Mouse (Mus musculus) intestine, postnatal 0 days (tissue): ENCODE results near the gene Olfr713. TPM values are rescaled to one million over a fixed set of nuclear protein-coding genes. Genes with fewer than 3 reads are reported as not detected.

Experiments used
- ATAC-seq: fragments of 200-750 bp; cut with Nextera tagmentation; 2 replicates; pipeline ENCODE4 v1.8.0; 2017; ENCODE audit warnings: mild to moderate bottlenecking, moderate TSS enrichment, moderate library complexity
- H3K27ac ChIP-seq: fragments of 300-500 bp; sonication (generic); 2 replicates; pipeline ENCODE4 v1.5.1; 2014; ENCODE audit warnings: mild to moderate bottlenecking, low read depth, low read length, moderate library complexity
- H3K27me3 ChIP-seq: fragments of 300-500 bp; sonication (generic); replicated peaks from 2 replicates; pipeline ENCODE4 v1.6.1; 2014; ENCODE audit warnings: low read length, mixed read lengths; ENCODE audit not compliant: control insufficient read depth, insufficient read depth
- H3K36me3 ChIP-seq: fragments of 300-500 bp; sonication (generic); 2 replicates; pipeline ENCODE4 v1.6.1; 2014; ENCODE audit warnings: mild to moderate bottlenecking, moderate library complexity; ENCODE audit not compliant: control insufficient read depth, insufficient read depth
- H3K4me1 ChIP-seq: fragments of 300-500 bp; sonication (generic); replicated peaks from 2 replicates; pipeline ENCODE4 v1.6.1; 2014; ENCODE audit warnings: antibody characterized with exemption, low read length, mixed read lengths; ENCODE audit not compliant: control insufficient read depth, insufficient read depth
- H3K4me2 ChIP-seq: fragments of 300-500 bp; sonication (generic); replicated peaks from 2 replicates; pipeline ENCODE4 v1.6.1; 2014; ENCODE audit warnings: low read depth, mild to moderate bottlenecking, moderate library complexity
- H3K4me3 ChIP-seq: fragments of 300-500 bp; sonication (generic); 2 replicates; pipeline ENCODE4 v1.5.1; 2014; ENCODE audit warnings: low read depth, low read length
- H3K9ac ChIP-seq: fragments of 300-500 bp; sonication (generic); 2 replicates; pipeline ENCODE4 v1.6.1; 2014; ENCODE audit warnings: mild to moderate bottlenecking, low read depth, low read length
- H3K9me3 ChIP-seq: fragments of 300-500 bp; sonication (generic); 2 replicates; pipeline ENCODE4 v1.6.1; 2016; ENCODE audit warnings: mixed run types; ENCODE audit not compliant: control insufficient read depth
- CTCF ChIP-seq: sonication (generic); IDR thresholded peaks from 2 replicates; pipeline ENCODE4 v1.5.1; 2016; ENCODE audit warnings: low read depth, mild to moderate bottlenecking, control low read depth, antibody characterized with exemption, moderate library complexity
- WGBS: fragments of 180-500 bp; shearing (Covaris S2); extraction: QIAGEN DNeasy Blood & Tissue Kit; methylation state at CpG from one replicate; pipeline ENCODE4 v1.1.7; 2014; 5-methylcytosine and 5-hydroxymethylcytosine counted together
- polyA plus RNA-seq: library from polyadenylated mRNA; unstranded; fragments of >200 nt; fragmentation: Nextera tagmentation; extraction: Ambion mirVana; gene quantifications from 2 replicates; pipeline ENCODE4 v1.2.1, GENCODE M21; 2015

The Olfr713 gene
- polyA plus RNA-seq, 1 experiment from 2014 or later: not detected

DNA sequence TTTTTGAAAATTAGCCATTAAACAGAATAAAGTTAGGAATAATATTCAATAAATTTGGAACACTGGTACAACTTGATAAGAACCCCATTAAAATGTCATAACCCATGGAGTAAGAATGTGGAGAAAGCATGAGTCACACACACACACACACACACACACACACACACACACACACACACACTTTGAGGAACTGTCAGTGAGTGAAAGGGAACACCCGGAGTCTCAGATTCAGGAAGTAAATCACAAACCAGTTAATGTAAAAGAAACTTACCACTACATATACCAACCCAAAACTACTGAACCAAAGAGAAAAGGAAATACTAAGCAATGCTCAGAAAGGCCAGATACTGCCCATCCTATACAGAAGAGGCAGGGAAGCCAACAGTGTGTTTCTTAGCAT, 13.4 kb downstream of the Olfr713 start:
- 70% methylated on average over 1 of the region's 1 CpGs for WGBS
- Histone ChIP-seq H3K27ac (no peak overlapping the region), H3K9me3 (no peaks in the 10 kb centered on the region), H3K4me3 (no peak overlapping the region), H3K4me2 (no peak overlapping the region), H3K27me3 (no peaks in the 10 kb centered on the region), H3K9ac (no peak overlapping the region), H3K4me1 (no peaks in the 10 kb centered on the region), H3K36me3 (no peaks in the 10 kb centered on the region)
- ATAC-seq: no peak
- no peak for TF ChIP-seq CTCF

DNA sequence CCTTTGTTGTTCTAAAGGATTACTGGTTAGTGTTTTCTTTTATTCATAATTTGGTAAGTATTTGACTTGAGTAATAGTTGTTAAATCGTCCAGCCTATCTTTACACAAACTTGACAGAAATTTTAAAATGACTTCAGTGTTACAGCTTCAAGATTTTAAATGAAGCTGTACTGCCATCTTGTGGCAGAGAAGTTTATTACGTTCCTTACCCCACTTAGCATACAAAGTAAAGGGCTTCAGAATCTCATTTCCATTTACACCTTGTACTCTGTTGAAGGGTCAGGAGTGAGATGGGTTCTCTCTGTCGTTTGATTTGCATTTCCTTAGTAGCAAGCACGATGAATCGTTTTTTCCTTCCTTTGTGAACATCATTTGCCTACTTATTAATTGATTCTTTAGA, 14.9 kb downstream of the Olfr713 start:
- Histone ChIP-seq H3K9ac (no peak overlapping the region), H3K9me3 (no peaks in the 10 kb centered on the region), H3K36me3 (no peaks in the 10 kb centered on the region), H3K4me3 (no peak overlapping the region), H3K4me2 (no peak overlapping the region), H3K27ac (no peak overlapping the region), H3K27me3 (no peaks in the 10 kb centered on the region), H3K4me1 (no peaks in the 10 kb centered on the region)
- TF ChIP-seq CTCF: peak; percentile 74
- ATAC-seq: no peak
- WGBS: 2% methylated on average over 5 of the region's 5 CpGs

DNA sequence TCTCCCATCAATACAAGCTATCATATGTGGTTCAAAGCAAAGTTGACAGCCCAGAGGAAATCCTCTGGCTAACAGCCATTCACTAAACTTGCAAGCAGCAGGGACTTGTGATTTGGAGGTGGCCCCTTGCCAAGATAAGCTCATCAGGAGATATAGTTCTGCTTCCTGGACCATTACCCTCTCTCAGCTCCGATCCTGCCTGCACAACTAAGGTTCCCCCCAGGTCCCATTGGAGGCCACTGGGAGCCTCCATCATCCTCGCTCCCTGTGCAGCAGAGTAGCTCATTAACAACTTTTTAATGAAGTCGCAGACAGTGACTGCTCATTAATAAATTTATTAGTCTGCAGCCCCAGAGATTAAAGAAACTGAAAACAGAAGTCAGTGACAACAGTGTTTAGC, 16.6 kb downstream of the Olfr713 start:
- ATAC-seq: no peak
- WGBS: 43% methylated on average over 3 of the region's 3 CpGs
- no peak overlapping the region for H3K4me3 ChIP-seq
- H3K4me1 ChIP-seq: no peaks in the 10 kb centered on the region
- no peak overlapping the region for H3K4me2 ChIP-seq
- no peak overlapping the region for H3K27ac ChIP-seq
- H3K36me3 ChIP-seq: no peaks in the 10 kb centered on the region
- H3K9me3 ChIP-seq: no peaks in the 10 kb centered on the region
- H3K9ac ChIP-seq: no peak overlapping the region
- TF ChIP-seq CTCF: no peak
- no peaks in the 10 kb centered on the region for H3K27me3 ChIP-seq

DNA sequence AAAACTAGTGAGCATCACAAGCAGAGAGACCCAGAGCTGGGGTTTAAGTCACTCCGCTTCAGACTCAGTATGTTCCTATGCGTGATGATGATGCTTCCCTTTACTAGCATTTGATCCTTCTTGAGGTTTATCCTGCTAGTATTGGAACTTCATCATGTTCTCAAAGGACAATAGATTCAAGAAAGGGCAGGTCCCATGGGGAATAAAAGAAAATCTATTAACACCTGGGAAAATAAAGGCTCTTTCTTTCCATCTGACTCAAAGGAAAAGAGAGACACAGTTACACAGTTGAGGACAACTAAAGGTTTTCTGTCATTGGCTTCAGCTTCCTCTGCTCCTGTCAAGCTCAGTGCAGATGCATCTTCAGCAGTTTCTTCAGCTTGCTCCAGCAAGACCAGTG, 39.7 kb downstream of the Olfr713 start, which contains the start of gene Olfr714:
Olfr714 (plus strand) TSS at position 301 of the 400 bp plus-strand sequence.
- H3K9ac ChIP-seq: no peak within 1 kb of the TSS
- H3K9me3 ChIP-seq: no peaks in the 10 kb centered on the region
- no peak within 1 kb of the TSS for H3K4me2 ChIP-seq
- WGBS: 89% methylated on average over 2 of the region's 2 CpGs
- no peaks in the 10 kb centered on the region for H3K36me3 ChIP-seq
- no peak within 1 kb of the TSS for H3K4me3 ChIP-seq
- no peak for TF ChIP-seq CTCF
- H3K4me1 ChIP-seq: no peaks in the 10 kb centered on the region
- H3K27ac ChIP-seq: no peak within 1 kb of the TSS
- no peak for ATAC-seq
- no peaks in the 10 kb centered on the region for H3K27me3 ChIP-seq

Other genes with a start within 250 kb of the Olfr713 start
- not detected in 2 replicates for gene Olfr699, start 238.0 kb upstream of the Olfr713 start, polyA plus RNA-seq
- gene Olfr700, start 222.3 kb upstream of the Olfr713 start, polyA plus RNA-seq: not detected in 2 replicates
- gene Olfr701, start 217.0 kb upstream of the Olfr713 start, polyA plus RNA-seq: not detected in 2 replicates
- gene Olfr702, start 197.3 kb upstream of the Olfr713 start, polyA plus RNA-seq: not detected in 2 replicates
- not detected in 2 replicates for gene Olfr703, start 187.8 kb upstream of the Olfr713 start, polyA plus RNA-seq
- gene Olfr704, start 168.0 kb upstream of the Olfr713 start, polyA plus RNA-seq: not detected in 2 replicates
- not detected in 2 replicates for gene Olfr705, start 154.3 kb upstream of the Olfr713 start, polyA plus RNA-seq
- not detected in 2 replicates for gene Olfr706, start 143.0 kb upstream of the Olfr713 start, polyA plus RNA-seq
- gene Olfr707, start 129.9 kb upstream of the Olfr713 start, polyA plus RNA-seq: not detected in 2 replicates
- gene Olfr1532-ps1, start 123.2 kb upstream of the Olfr713 start, polyA plus RNA-seq: not detected in 2 replicates
- gene Olfr709-ps1, start 99.0 kb upstream of the Olfr713 start, polyA plus RNA-seq: not detected in 2 replicates
- gene Olfr710, start 82.9 kb upstream of the Olfr713 start, polyA plus RNA-seq: not detected in 2 replicates
- not detected in 2 replicates for gene Olfr6, start 67.2 kb upstream of the Olfr713 start, polyA plus RNA-seq
- not detected in 2 replicates for gene Olfr711, start 55.7 kb upstream of the Olfr713 start, polyA plus RNA-seq
- gene Olfr2, start 25.1 kb upstream of the Olfr713 start, polyA plus RNA-seq: not detected in 2 replicates
- not detected in 2 replicates for gene Olfr714, start 39.8 kb downstream of the Olfr713 start, polyA plus RNA-seq
- not detected in 2 replicates for gene Olfr17, start 62.0 kb downstream of the Olfr713 start, polyA plus RNA-seq
- not detected in 2 replicates for gene Olfr715b, start 79.2 kb downstream of the Olfr713 start, polyA plus RNA-seq
- not detected in 2 replicates for gene Olfr715, start 99.9 kb downstream of the Olfr713 start, polyA plus RNA-seq
- gene Olfr716, start 107.2 kb downstream of the Olfr713 start, polyA plus RNA-seq: not detected in 2 replicates
- gene Nlrp14, start 135.8 kb downstream of the Olfr713 start, polyA plus RNA-seq: not detected in 2 replicates
- gene Rbmxl2, start 178.3 kb downstream of the Olfr713 start, polyA plus RNA-seq: not detected in 2 replicates